Mouse (Mus musculus) brown adipose tissue, adult 24 weeks (tissue): ENCODE measurements around the gene Trim30b. TPM values are rescaled to one million over a fixed set of nuclear protein-coding genes. Genes with fewer than 3 reads are reported as not detected.
"Not testable (repeated sequence)": the region's sequence is repeated elsewhere in the genome, so short reads cannot be mapped to it uniquely, and the experiment has no call there.

Experiments used
- H3K27ac ChIP-seq: fragments of 200-500 bp; replicated peaks from 2 replicates; pipeline ENCODE4 v1.5.1; 2012; ENCODE audit warnings: low read depth, mild to moderate bottlenecking, low read length
- H3K4me1 ChIP-seq: fragments of 200-500 bp; 2 replicates; pipeline ENCODE4 v1.6.1; 2012; ENCODE audit warnings: low read length, mixed read lengths; ENCODE audit not compliant: control insufficient read depth, insufficient read depth, insufficient read length
- H3K4me3 ChIP-seq: fragments of 200-500 bp; 2 replicates; pipeline ENCODE4 v1.5.1; 2012; ENCODE audit warnings: low read depth, mild to moderate bottlenecking, low read length, moderate library complexity; ENCODE audit not compliant: insufficient read depth
- polyA plus RNA-seq: library from polyadenylated mRNA; stranded (reverse); fragments of >200 nt; gene quantifications from 2 replicates; pipeline ENCODE4 v1.2.4, GENCODE M21; 2012; ENCODE audit not compliant: missing spikeins, insufficient read depth, insufficient read length

Gene Trim30b
- polyA plus RNA-seq = not detected in 2 replicates

DNA sequence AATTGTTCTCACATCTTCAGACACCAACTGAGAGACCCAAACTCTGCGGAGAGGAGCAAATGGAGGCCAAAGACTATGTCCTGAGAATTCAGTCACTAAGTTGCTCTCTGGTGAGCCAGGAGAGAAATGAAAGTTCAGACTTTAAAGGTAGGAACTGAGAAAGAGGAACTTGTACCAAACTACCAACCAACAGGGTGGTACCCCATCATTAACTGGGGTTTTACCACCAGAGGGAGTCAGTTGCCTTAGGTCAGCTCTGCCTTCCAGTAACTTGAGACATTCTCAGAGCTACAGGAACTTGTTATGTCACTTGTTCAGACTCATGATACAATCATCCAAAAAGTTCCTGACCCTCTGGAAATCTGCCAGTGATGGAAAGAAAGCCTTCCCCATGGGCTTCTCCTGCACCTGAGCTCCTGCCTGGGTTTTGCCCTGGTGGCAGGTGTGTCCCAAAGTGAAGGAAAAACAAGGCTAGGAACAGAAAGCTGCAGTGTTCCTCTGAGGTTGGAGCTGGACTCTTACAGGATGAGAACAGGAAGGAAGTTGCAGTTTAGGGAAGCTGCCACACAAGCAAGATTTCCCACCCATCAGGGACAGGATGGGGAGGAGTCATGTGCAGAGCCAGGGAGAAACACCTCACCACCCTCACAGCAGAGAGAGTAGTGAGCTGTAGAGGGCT, at the start of gene Trim30b:
Gene Trim30b (minus strand): TSS at position 149 of the 679 bp plus-strand sequence.
- Histone ChIP-seq H3K4me3 (no peak within 1 kb of the TSS), H3K27ac (peak within 1 kb of the TSS; percentile 52), H3K4me1 (no peaks in the 10 kb centered on the region)

DNA sequence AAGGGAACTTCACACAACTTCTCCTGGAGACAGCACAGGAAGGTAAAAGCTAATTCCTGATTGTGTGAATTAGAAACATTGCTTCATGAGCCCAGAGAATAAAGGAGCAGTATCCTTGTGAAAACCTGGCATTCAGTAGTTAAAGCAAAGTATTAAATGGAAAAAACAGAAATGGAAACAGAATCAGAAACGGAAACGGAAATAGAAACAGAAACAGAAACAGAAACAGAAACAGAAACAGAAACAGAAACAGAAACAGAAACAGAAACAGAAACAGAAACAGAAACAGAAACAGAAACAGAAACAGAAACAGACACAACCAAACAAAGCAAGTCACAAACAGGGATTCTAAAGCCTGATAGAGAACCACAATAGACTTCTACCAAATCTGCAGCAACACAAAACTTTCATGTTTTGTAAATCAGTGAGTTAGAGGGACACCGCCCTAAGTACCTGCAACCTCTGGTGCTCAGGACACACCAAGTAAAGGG, 34.8 kb upstream of the Trim30b start:
- Histone ChIP-seq H3K27ac (no peak overlapping the region), H3K4me3 (no peak overlapping the region), H3K4me1 (no peaks in the 10 kb centered on the region)

DNA sequence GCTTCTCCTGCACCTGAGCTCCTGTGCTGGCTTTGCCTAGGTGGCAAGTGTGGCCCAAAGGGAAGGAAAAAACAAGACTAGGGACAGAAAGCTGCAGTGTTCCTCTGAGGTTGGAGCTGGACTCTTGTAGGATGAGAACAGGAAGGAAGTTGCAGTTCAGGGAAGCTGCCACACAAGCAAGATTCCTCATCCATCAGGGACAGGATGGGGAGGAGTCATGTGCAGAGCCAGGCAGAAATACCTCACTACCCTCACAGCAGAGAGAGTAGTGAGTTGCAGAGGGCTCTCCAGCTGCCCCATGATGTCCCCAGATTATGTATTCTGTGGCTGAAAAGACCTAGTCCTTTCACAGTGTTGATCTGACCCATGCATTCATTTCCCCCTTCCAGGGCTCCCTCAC, 31.5 kb upstream of the Trim30b start:
- no peak overlapping the region for H3K27ac ChIP-seq
- H3K4me3 ChIP-seq = no peak overlapping the region
- no peaks in the 10 kb centered on the region for H3K4me1 ChIP-seq

DNA sequence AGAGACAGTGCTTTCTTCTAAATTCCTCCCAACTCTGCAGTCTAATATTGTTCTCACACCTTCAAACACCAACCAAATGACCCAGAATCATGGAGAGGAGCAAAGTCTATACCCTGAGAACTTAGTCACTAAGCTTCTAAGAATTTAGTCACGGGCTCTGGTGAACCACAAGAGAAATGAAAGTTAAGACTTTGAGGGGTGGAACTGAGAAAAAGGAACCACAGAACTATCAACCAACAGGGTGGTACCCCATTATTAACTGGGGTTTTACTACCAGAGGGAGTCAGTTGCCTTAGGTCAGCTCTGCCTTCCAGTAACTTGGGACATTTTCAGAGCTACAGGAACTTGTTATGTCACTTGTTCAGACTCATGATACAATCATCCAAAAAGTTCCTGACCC, 31.0 kb upstream of the Trim30b start, which contains the start of gene Trim30c:
Gene Trim30c (minus strand): TSS at position 140 of the 400 bp plus-strand sequence.
- H3K27ac ChIP-seq = no peak within 1 kb of the TSS
- H3K4me1 ChIP-seq = no peaks in the 10 kb centered on the region
- H3K4me3 ChIP-seq = no peak within 1 kb of the TSS

DNA sequence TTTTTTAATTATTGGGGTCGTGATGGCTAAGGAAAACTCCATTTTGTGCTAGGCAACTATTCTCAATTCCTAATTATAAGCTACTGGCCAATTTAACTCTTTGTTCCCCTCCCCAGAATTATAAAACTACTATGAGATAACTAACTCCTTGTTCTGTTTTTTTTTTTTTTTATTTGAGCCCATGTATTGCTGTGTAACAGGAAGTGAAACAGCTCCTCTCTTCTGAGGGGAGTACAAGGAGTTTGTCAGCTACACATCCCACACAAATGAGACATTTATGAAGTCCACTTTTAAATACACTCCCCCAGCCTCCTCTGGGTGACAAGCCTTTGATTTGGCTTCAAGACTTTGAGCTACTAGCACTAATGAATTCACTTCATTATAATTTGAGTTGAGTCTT, 28.8 kb upstream of the Trim30b start:
- no peak overlapping the region for H3K27ac ChIP-seq
- no peak overlapping the region for H3K4me3 ChIP-seq

DNA sequence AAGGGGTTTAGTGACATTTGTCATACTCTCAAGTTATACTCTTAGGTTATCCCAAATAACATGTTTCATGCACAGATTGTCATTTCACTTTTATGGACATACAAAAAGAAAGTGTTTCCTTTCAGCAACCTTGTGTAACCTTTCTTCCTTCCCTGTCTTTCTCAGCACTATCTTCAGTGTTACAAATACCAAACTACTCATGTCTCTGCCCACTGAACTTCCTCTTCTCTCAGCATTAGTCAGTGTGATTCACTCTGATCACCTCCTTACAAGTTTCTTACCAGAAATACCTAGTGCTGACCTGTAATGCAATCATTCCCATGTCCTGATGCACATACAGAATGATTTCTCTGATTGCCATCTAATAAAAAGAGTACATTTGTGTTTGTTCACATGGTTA, 3.3 kb downstream of the Trim30b start:
- H3K27ac ChIP-seq = no peak overlapping the region
- no peaks in the 10 kb centered on the region for H3K4me1 ChIP-seq
- H3K4me3 ChIP-seq = no peak overlapping the region

More for the DNA sequence above, 28.8 kb upstream of the Trim30b start:
- no peaks in the 10 kb centered on the region for H3K4me1 ChIP-seq

DNA sequence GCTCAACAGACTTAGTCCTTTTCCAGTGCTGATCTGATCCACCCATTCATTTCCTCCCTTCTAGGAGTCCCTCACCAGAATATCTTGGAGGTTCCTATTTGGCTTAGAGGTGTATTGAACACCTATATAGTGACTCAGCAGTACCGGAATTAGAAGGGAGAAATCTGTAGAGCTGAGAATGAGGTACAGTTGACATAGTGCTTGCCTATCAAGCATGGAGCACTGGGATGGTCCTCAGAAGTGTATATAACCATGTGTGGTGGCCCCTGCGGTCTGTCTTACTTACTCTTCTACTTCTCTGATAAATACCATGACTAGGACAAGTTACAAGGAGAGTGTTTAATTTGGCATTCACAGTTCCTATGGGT, 16.1 kb downstream of the Trim30b start:
- Histone ChIP-seq H3K4me1 (no peaks in the 10 kb centered on the region), H3K4me3 (no peak overlapping the region), H3K27ac (no peak overlapping the region)

DNA sequence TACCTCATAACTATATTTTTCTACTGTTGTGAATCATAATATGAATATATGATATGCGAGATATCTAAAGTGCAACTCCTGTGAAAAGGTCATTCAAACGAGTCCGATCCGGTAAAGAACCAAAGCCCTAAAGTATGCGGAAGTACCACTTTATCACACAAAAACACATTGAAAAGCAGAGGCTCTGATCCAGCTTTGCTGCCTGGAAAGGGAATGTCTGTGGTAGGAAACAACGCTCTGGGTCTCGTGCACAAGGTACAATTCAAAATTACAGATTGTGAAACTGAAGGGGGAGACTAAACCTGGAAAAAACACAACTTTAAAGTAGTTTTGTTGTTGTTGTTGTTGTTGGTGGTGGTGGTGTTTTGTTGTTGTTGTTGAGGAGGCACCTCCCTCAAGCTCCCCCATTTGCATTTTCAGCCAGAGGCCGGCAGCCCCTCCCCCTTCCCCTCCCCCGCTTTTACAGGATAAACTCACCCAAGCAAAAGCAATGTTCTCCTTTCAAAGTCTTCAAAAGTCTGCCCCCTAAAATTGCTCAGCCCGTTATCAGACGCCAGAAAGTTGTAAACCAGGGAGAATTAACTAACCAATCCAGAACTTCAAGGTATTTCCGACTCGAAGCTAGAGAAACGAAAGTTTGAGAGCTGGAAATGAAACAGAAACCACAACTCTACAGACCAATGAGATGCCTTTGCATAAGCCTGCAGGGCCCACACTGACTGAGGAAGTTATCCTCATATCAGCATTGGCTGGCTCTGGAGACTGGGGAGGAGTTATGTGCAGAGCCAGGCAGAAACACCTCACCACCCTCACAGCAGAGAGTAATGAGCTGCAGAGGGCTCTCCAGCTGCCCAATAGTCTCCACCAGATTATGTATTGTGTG, 16.7 kb downstream of the Trim30b start, which contains the start of gene Trim12c:
Gene Trim12c (minus strand): TSS at position 646 of the 883 bp plus-strand sequence.
- Histone ChIP-seq H3K27ac (peak within 1 kb of the TSS; percentile 85), H3K4me1 (no peaks in the 10 kb centered on the region), H3K4me3 (peak within 1 kb of the TSS; percentile 63)

DNA sequence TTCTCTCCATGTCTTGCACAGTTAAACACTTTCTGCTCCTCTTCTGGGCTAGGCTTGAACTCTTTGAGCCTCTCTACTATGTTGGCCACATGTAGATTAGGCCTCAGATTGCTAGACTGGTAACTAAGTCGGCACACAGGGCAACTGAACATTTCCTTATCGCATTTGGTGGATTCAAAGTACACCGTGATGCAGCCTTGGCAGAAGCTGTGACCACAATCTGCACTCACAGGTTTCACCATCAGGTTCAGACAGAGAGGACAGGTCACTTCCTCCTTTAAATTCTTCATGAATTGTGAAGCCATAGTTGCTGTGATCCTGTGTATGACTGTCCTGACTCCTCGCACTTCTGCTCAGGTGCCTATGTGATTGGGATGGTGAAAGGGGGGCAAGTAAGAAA, 21.6 kb downstream of the Trim30b start:
- not testable (repeated sequence) for H3K4me3 ChIP-seq, H3K4me1 ChIP-seq

DNA sequence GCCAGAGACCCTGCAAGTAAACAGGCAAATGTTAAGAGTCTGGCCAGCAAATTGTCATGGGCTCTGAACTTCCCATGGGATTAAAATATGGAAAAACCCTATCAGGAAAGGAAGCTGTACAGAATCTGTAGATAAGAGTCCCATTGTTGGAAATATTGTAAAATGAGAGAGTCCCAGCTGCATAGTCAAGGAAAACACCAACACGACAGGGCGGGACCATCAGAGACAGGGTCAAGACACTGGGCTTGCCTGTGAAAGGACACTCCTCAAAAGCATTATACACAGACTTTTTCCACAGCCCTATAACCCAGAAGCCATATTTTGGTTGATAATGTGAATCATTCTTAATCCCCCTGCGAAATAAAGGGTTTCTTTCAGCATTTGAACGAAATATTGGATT, 28.9 kb downstream of the Trim30b start:
- H3K4me3 ChIP-seq, H3K27ac ChIP-seq: not testable (repeated sequence)

More for the DNA sequence above, 21.6 kb downstream of the Trim30b start:
- H3K27ac ChIP-seq = not testable (repeated sequence)

DNA sequence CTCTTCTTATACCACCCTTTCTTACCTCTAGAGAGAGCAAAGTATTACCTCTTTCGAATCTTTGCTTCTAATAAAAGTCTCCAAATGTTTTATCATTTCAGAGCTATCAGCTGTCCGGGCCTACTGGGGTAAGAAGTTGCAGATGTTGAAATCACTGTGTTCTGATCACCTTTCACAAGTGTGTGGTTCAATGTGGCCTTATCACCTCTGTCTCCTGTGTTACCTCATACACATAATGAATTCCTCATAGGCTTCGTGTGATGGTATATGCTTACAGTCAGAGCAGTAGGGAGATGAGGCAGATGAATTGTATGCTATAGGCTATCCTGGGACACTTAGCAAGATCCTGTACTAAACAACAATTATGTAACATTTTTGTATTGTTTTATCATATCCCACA, 34.1 kb downstream of the Trim30b start:
- not testable (repeated sequence) for H3K27ac ChIP-seq, H3K4me1 ChIP-seq, H3K4me3 ChIP-seq

More for the DNA sequence above, 28.9 kb downstream of the Trim30b start:
- not testable (repeated sequence) for H3K4me1 ChIP-seq

DNA sequence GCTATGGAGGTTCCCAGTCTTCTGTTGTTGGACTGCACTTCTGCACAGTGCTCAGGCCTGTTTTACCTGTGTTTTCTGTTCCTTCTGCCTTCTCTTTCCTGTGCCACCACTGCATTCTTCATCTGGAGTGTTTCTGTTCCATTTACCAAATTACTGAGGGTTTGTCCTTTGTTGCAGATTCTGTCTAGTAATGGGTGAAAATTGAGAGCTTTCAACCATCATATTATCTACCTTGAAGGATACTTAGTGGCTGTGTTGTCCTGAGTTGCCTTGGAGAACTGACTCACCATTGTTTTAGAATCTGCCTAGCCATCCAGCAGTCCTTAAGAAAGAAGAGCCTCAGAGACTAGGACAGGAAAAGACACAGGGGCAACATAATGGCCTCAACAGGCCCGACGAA, 40.5 kb downstream of the Trim30b start, which contains the start of gene Trim34b:
Gene Trim34b (plus strand): TSS at position 301 of the 400 bp plus-strand sequence.
- not testable (repeated sequence) for H3K27ac ChIP-seq, H3K4me1 ChIP-seq, H3K4me3 ChIP-seq

DNA sequence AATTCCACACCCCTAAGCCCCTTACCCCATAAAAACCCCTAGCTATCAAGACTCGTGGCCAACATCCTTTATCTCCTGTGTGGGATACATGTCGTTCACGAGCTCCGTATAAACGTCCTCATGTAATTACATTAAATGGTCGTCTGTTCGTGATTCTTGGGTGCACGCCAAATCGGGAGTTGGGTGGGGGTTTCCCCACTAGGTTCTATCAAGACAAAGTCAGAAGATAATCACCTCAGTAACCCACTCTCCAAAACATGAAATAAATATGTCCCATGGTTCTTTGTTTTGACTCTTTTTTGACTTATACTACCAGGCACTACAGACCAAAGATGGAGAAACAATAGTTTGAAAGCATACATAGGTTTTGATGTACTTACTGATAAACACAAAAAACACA, 47.7 kb downstream of the Trim30b start:
- Histone ChIP-seq H3K4me3 (no peak overlapping the region), H3K27ac (no peak overlapping the region), H3K4me1 (no peaks in the 10 kb centered on the region)

DNA sequence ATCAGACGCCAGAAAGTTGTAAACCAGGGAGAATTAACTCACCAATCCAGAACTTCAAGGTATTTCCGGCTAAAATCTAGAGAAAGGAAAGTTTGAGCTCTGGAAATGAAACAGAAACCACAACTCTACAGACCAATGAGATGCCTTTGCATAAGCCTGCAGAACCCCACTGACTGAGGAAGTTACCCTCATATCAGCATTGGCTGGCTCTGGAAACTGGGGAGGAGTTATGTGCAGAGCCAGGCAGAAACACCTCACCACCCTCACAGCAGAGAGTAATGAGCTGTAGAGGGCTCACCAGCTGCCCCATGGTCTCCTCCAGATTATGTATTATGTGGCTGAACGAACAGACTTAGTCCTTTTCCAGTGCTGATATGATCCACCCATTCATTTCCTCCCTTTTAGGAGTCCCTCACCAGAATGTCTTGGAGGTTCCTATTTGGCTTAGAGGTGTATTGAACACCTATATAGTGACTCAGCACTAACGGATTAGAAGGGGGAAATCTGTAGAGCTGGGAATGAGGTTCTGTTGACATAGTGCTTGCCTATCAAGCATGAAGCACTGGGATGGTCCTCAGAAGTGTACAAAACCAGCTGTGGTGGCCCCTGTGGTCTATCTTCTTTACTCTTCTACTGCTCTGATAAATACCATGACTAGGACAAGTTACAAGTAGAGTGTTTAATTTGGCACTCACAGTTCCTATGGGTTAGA, 54.2 kb downstream of the Trim30b start, which contains the start of gene Trim12a:
Gene Trim12a (minus strand): TSS at position 98 of the 712 bp plus-strand sequence.
- not testable (repeated sequence) for H3K4me1 ChIP-seq
- H3K4me3 ChIP-seq = peak within 1 kb of the TSS; percentile 74
- peak within 1 kb of the TSS; percentile 89 for H3K27ac ChIP-seq
